Mouse (Mus musculus): ENCODE data around the gene Ttc8. TPM values are rescaled to one million over a fixed set of nuclear protein-coding genes. Genes with fewer than 3 reads are reported as not detected.

Ttc8 gene
- polyA plus RNA-seq, 1 experiment from 2014 or later: 33.3 TPM

- ATAC-seq (ENCODE audit: low FRiP score) (no peak), DNase-seq (ENCODE audit: low spot score) (no peak)
- no peak overlapping the region for H3K4me3 ChIP-seq (replicated peaks; ENCODE audit: low read length)
- peaks cover 23% of the 10 kb centered on the region for H3K36me3 ChIP-seq (replicated peaks; ENCODE audit: control insufficient read depth, insufficient read depth)
- no peaks in the 10 kb centered on the region for H3K4me1 ChIP-seq (replicated peaks; ENCODE audit: control insufficient read depth, insufficient read depth, low read length)
- no peaks in the 10 kb centered on the region for H3K27me3 ChIP-seq (ENCODE audit: control insufficient read depth, insufficient read depth, low read length)
- H3K4me2 ChIP-seq (replicated peaks): no peak overlapping the region
- no peak overlapping the region for H3K9ac ChIP-seq
- H3K9me3 ChIP-seq (ENCODE audit: control insufficient read depth, low read length): no peaks in the 10 kb centered on the region
- H3K27ac ChIP-seq: no peak overlapping the region
- 65% methylated on average over 7 of the region's 7 CpGs for WGBS
Observed at GRCm38 (mm10) chr12:98961008-98961407, 40.6 kb downstream of the Ttc8 start.

- WGBS: 78% methylated on average over 4 of the region's 4 CpGs
Observed at GRCm38 (mm10) chr12:98961415-98961814, 41.0 kb downstream of the Ttc8 start.

GRCm38 (mm10) chr12:98965441-98966135, 45.2 kb downstream of the Ttc8 start:
- 60% methylated on average over 4 of the region's 4 CpGs for WGBS
- H3K4me3 ChIP-seq (replicated peaks; ENCODE audit: low read length): no peak overlapping the region

More at GRCm38 (mm10) chr12:98961415-98961814, 41.0 kb downstream of the Ttc8 start:
- Histone ChIP-seq H3K9ac (no peak overlapping the region), H3K9me3 (ENCODE audit: control insufficient read depth, low read length) (no peaks in the 10 kb centered on the region), H3K27me3 (ENCODE audit: control insufficient read depth, insufficient read depth, low read length) (no peaks in the 10 kb centered on the region), H3K4me3 (replicated peaks; ENCODE audit: low read length) (no peak overlapping the region), H3K4me2 (replicated peaks) (no peak overlapping the region), H3K27ac (no peak overlapping the region), H3K4me1 (replicated peaks; ENCODE audit: control insufficient read depth, insufficient read depth, low read length) (no peaks in the 10 kb centered on the region), H3K36me3 (replicated peaks; ENCODE audit: control insufficient read depth, insufficient read depth) (peaks cover 25% of the 10 kb centered on the region)
- DNase-seq (ENCODE audit: low spot score): no peak
- no peak for ATAC-seq (ENCODE audit: low FRiP score)

GRCm38 (mm10) chr12:98972291-98972690, 51.9 kb downstream of the Ttc8 start:
- Histone ChIP-seq H3K27me3 (ENCODE audit: control insufficient read depth, insufficient read depth, low read length) (no peaks in the 10 kb centered on the region), H3K9me3 (ENCODE audit: control insufficient read depth, low read length) (no peaks in the 10 kb centered on the region), H3K36me3 (replicated peaks; ENCODE audit: control insufficient read depth, insufficient read depth) (peaks cover 30% of the 10 kb centered on the region), H3K27ac (no peak overlapping the region), H3K9ac (no peak overlapping the region), H3K4me3 (replicated peaks; ENCODE audit: low read length) (no peak overlapping the region), H3K4me2 (replicated peaks) (no peak overlapping the region), H3K4me1 (replicated peaks; ENCODE audit: control insufficient read depth, insufficient read depth, low read length) (no peaks in the 10 kb centered on the region)
- DNase-seq (ENCODE audit: low spot score) (no peak), ATAC-seq (ENCODE audit: low FRiP score) (no peak)
- WGBS: 95% methylated on average over 3 of the region's 3 CpGs

More at GRCm38 (mm10) chr12:98965441-98966135, 45.2 kb downstream of the Ttc8 start:
- no peaks in the 10 kb centered on the region for H3K27me3 ChIP-seq (ENCODE audit: control insufficient read depth, insufficient read depth, low read length)
- no peak overlapping the region for H3K4me2 ChIP-seq (replicated peaks)
- no peaks in the 10 kb centered on the region for H3K9me3 ChIP-seq (ENCODE audit: control insufficient read depth, low read length)
- H3K4me1 ChIP-seq (replicated peaks; ENCODE audit: control insufficient read depth, insufficient read depth, low read length): no peaks in the 10 kb centered on the region
- DNase-seq (ENCODE audit: low spot score) (no peak), ATAC-seq (ENCODE audit: low FRiP score) (no peak)
- peaks cover 15% of the 10 kb centered on the region; the same call in 1 of the 2 replicates for H3K36me3 ChIP-seq (replicated peaks; ENCODE audit: control insufficient read depth, insufficient read depth)
- H3K9ac ChIP-seq: no peak overlapping the region
- H3K27ac ChIP-seq: no peak overlapping the region

- WGBS: 76% methylated on average over 10 of the region's 10 CpGs
- no peak overlapping the region for H3K4me2 ChIP-seq (replicated peaks)
- H3K27ac ChIP-seq: no peak overlapping the region
- no peak for DNase-seq (ENCODE audit: low spot score)
- no peaks in the 10 kb centered on the region for H3K9me3 ChIP-seq (ENCODE audit: control insufficient read depth, low read length)
- ATAC-seq (ENCODE audit: low FRiP score): no peak
- H3K9ac ChIP-seq: no peak overlapping the region
- no peaks in the 10 kb centered on the region for H3K27me3 ChIP-seq (ENCODE audit: control insufficient read depth, insufficient read depth, low read length)
- peaks cover 41% of the 10 kb centered on the region for H3K36me3 ChIP-seq (replicated peaks; ENCODE audit: control insufficient read depth, insufficient read depth)
- no peak overlapping the region for H3K4me3 ChIP-seq (replicated peaks; ENCODE audit: low read length)
- H3K4me1 ChIP-seq (replicated peaks; ENCODE audit: control insufficient read depth, insufficient read depth, low read length): no peaks in the 10 kb centered on the region
Observed at GRCm38 (mm10) chr12:98973461-98973860, 53.1 kb downstream of the Ttc8 start.

DNA sequence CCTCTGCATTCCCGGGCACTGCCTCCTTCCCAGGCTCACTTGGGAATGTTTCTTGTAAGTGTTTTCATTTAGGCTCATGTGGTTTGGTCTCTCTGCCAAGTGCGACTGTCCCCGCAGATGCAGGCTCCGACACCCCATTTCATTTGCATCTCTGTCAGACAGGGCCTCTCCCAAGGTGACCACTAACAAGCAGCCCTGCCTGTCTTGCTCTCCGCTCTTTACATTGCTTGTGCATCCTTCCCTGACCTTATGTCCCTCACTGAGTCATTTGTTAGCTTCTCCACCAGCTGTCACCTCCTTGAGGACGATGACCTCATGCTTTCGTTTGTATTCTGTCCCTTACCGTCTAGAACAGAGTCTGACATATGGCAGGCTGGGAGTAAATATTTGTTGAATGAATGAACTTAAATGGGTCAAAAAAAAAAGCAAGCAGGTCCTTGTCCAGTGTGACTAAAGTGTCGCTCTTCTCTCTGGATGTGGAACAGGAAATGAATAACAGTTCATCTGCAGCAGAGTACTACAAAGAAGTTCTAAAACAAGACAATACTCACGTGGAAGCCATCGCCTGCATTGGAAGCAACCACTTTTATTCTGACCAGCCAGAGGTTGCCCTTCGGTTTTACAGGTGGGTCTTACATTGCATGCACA, 53.9 kb downstream of the Ttc8 start:
- Histone ChIP-seq H3K27ac (no peak overlapping the region), H3K4me3 (replicated peaks; ENCODE audit: low read length) (no peak overlapping the region), H3K27me3 (ENCODE audit: control insufficient read depth, insufficient read depth, low read length) (no peaks in the 10 kb centered on the region), H3K9me3 (ENCODE audit: control insufficient read depth, low read length) (no peaks in the 10 kb centered on the region), H3K4me1 (replicated peaks; ENCODE audit: control insufficient read depth, insufficient read depth, low read length) (no peaks in the 10 kb centered on the region), H3K9ac (no peak overlapping the region), H3K36me3 (replicated peaks; ENCODE audit: control insufficient read depth, insufficient read depth) (peaks cover 48% of the 10 kb centered on the region), H3K4me2 (replicated peaks) (no peak overlapping the region)
- 39% methylated on average over 12 of the region's 12 CpGs for WGBS
- DNase-seq (ENCODE audit: low spot score) (no peak), ATAC-seq (ENCODE audit: low FRiP score) (no peak)

GRCm38 (mm10) chr12:98981081-98981480, 60.7 kb downstream of the Ttc8 start:
- Histone ChIP-seq H3K27ac (no peak overlapping the region), H3K4me2 (replicated peaks) (no peak overlapping the region), H3K4me3 (replicated peaks; ENCODE audit: low read length) (no peak overlapping the region), H3K9ac (no peak overlapping the region), H3K36me3 (replicated peaks; ENCODE audit: control insufficient read depth, insufficient read depth) (peaks cover 82% of the 10 kb centered on the region), H3K9me3 (ENCODE audit: control insufficient read depth, low read length) (no peaks in the 10 kb centered on the region), H3K4me1 (replicated peaks; ENCODE audit: control insufficient read depth, insufficient read depth, low read length) (no peaks in the 10 kb centered on the region), H3K27me3 (ENCODE audit: control insufficient read depth, insufficient read depth, low read length) (no peaks in the 10 kb centered on the region)
- ATAC-seq (ENCODE audit: low FRiP score) (no peak), DNase-seq (ENCODE audit: low spot score) (no peak)
- 94% methylated on average over 3 of the region's 3 CpGs for WGBS

DNA sequence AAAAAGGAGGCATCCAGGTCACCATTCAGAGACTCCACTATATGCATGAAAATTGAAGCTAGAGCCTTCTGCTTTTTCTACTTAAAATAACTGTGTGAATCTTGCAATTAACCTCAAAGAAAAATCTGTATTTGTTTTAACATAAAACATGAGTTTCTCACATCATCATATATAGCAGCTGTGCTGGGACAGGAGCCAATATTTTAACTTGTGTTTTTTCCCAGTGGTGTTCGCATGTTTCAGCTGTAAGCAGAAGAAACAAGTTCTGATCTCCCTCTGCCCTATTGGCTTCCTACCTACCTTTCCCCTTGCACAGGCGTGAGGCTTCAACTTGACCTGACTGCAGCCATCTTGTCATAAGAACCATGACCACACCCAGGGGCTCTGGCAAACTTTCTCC, 64.4 kb downstream of the Ttc8 start:
- H3K9me3 ChIP-seq (ENCODE audit: control insufficient read depth, low read length): no peaks in the 10 kb centered on the region
- no peak overlapping the region for H3K9ac ChIP-seq
- H3K4me3 ChIP-seq (replicated peaks; ENCODE audit: low read length): no peak overlapping the region
- no peak overlapping the region for H3K4me2 ChIP-seq (replicated peaks)
- 100% methylated on average over 2 of the region's 2 CpGs for WGBS
- peaks cover 51% of the 10 kb centered on the region for H3K36me3 ChIP-seq (replicated peaks; ENCODE audit: control insufficient read depth, insufficient read depth)
- no peaks in the 10 kb centered on the region for H3K4me1 ChIP-seq (replicated peaks; ENCODE audit: control insufficient read depth, insufficient read depth, low read length)
- H3K27me3 ChIP-seq (ENCODE audit: control insufficient read depth, insufficient read depth, low read length): no peaks in the 10 kb centered on the region
- no peak overlapping the region for H3K27ac ChIP-seq
- no peak for DNase-seq (ENCODE audit: low spot score)
- no peak for ATAC-seq (ENCODE audit: low FRiP score)

DNA sequence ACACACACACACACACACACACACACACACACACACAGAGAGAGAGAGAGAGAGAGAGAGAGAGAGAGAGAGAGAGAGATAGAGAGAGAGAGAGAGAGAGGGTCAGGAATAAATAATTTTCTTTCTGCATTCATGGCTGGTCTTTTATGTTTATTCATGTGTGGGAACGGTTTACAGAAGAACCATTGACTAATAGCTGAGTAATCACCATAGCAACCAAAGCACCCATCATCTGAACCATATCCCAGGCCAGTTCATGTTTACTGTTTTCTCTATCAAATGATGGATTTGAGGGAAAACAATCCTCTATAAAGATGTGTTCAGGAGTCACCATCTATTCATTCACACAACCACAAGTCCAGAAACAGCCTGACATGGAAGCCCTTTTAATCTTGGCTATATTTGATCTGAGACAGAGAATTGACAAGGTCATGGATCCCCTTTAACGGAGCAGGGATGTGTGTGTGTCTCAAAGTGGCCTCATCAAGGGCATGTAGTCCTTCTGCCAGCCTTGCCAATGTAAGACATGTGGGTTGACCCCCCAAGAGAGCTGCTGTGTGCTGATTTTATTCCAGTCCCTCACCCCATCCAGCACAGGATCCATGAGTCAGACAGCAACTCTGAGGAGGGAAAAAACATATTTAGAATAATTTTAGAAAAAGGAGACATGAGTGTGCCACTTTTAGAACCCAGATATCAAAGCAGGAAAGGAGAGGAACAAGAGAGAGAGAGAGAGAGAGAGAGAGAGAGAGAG, 70.9 kb downstream of the Ttc8 start:
- DNase-seq (ENCODE audit: low spot score): peak; percentile 44
- Histone ChIP-seq H3K4me2 (replicated peaks) (no peak overlapping the region), H3K27me3 (ENCODE audit: control insufficient read depth, insufficient read depth, low read length) (no peaks in the 10 kb centered on the region), H3K27ac (peak overlapping the region; percentile 73), H3K4me1 (replicated peaks; ENCODE audit: control insufficient read depth, insufficient read depth, low read length) (peaks cover 6% of the 10 kb centered on the region), H3K9me3 (ENCODE audit: control insufficient read depth, low read length) (no peaks in the 10 kb centered on the region), H3K9ac (no peak overlapping the region), H3K36me3 (replicated peaks; ENCODE audit: control insufficient read depth, insufficient read depth) (peaks cover 2% of the 10 kb centered on the region; the same call in 1 of the 2 replicates), H3K4me3 (replicated peaks; ENCODE audit: low read length) (no peak overlapping the region)
- no peak; the same call in 1 of the 2 replicates for ATAC-seq (ENCODE audit: low FRiP score)
- WGBS: 21% methylated on average over 2 of the region's 2 CpGs

All from hindbrain, embryonic 14.5 days (tissue).